Mouse (Mus musculus) brain, embryonic 14.5 days (tissue): ENCODE data around the gene Pdzd2.

ENCODE experiments used
- CTCF ChIP-seq: fragments of 200-500 bp; IDR thresholded peaks from 2 replicates; pipeline ENCODE4 v1.5.1; 2012; ENCODE audit warnings: inconsistent platforms, mild to moderate bottlenecking, moderate library complexity, borderline replicate concordance; ENCODE audit not compliant: insufficient read depth, insufficient read length; ENCODE audit errors: extremely low read depth
- POLR2A ChIP-seq: fragments of 200-500 bp; IDR thresholded peaks from 2 replicates; pipeline ENCODE4 v1.6.1; 2012; ENCODE audit warnings: mild to moderate bottlenecking, inconsistent platforms, borderline replicate concordance; ENCODE audit not compliant: poor library complexity, insufficient read depth, insufficient read length, severe bottlenecking; ENCODE audit errors: extremely low read depth

- TF ChIP-seq POLR2A (no peak), CTCF (no peak)
These were observed 288.3 kb downstream of the Pdzd2 start for GRCm38 (mm10) chr15:12451448-12451847.
